Mouse (Mus musculus) limb, embryonic 15.5 days (tissue): Measurements from ENCODE around the gene Rtkn2. TPM values are rescaled to one million over a fixed set of nuclear protein-coding genes. Genes with fewer than 3 reads are reported as not detected.

Source experiments
- ATAC-seq: fragments of 200-750 bp; cut with Nextera tagmentation; 2 replicates; pipeline ENCODE4 v1.8.0; 2017; ENCODE audit warnings: low read depth, moderate TSS enrichment; ENCODE audit not compliant: insufficient number of reproducible peaks, low FRiP score, low TSS enrichment
- H3K27ac ChIP-seq: fragments of 300-500 bp; sonication (generic); 2 replicates; pipeline ENCODE4 v1.5.1; 2015; ENCODE audit warnings: moderate library complexity, mild to moderate bottlenecking, inconsistent platforms
- H3K27me3 ChIP-seq: fragments of 300-500 bp; sonication (generic); 2 replicates; pipeline ENCODE4 v1.6.1; 2015; ENCODE audit warnings: inconsistent platforms
- H3K36me3 ChIP-seq: fragments of 300-500 bp; sonication (generic); 2 replicates; pipeline ENCODE4 v1.6.1; 2015; ENCODE audit warnings: inconsistent platforms
- H3K4me1 ChIP-seq: fragments of 300-500 bp; sonication (generic); 2 replicates; pipeline ENCODE4 v1.6.1; 2015; ENCODE audit warnings: inconsistent platforms
- H3K4me2 ChIP-seq: fragments of 300-500 bp; sonication (generic); 2 replicates; pipeline ENCODE4 v1.6.1; 2015; ENCODE audit warnings: mild to moderate bottlenecking, inconsistent platforms
- H3K4me3 ChIP-seq: fragments of 300-500 bp; sonication (generic); 2 replicates; pipeline ENCODE4 v1.5.1; 2015; ENCODE audit warnings: mild to moderate bottlenecking, inconsistent platforms
- H3K9ac ChIP-seq: fragments of 300-500 bp; sonication (generic); 2 replicates; pipeline ENCODE4 v1.6.1; 2015; ENCODE audit warnings: inconsistent platforms
- H3K9me3 ChIP-seq: fragments of 300-500 bp; sonication (generic); 2 replicates; pipeline ENCODE4 v1.6.1; 2016; ENCODE audit warnings: inconsistent platforms
- WGBS: fragments of 180-500 bp; shearing (Covaris S2); methylation state at CpG from one replicate; pipeline ENCODE4 v1.1.7; 2015; 5-methylcytosine and 5-hydroxymethylcytosine counted together
- polyA plus RNA-seq: library from polyadenylated mRNA; unstranded; fragments of >200 nt; fragmentation: Nextera tagmentation; extraction: Ambion mirVana; gene quantifications from 2 replicates; pipeline ENCODE4 v1.2.1, GENCODE M21; 2015

Rtkn2 gene
- polyA plus RNA-seq, 1 experiment from 2014 or later: 6.0 TPM

- H3K9me3 ChIP-seq: no peaks in the 10 kb centered on the region
Measured at GRCm38 (mm10) chr10:68064571-68064970, 85.2 kb downstream of the Rtkn2 start.

DNA sequence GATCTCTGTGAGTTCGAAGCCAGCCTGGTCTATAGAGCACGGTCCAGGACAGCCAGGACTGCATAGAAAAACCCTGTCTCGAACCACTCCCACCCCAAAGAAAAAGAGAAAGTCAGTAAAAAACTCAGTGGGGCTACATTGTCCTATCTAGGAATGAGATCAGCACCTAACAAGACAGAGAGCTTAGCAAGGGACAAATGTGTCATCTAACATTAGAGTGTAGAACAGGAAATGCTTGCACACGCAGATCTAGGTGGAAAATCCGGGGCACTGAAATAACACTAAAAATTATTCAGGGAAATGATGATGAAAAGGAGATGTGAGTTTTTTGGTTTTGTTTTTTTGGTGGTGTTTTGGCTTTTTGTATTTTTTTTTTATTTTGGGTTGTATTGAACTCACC is 86.8 kb downstream of the Rtkn2 start:
- Histone ChIP-seq H3K9ac (no peak overlapping the region), H3K4me3 (no peak overlapping the region), H3K9me3 (no peaks in the 10 kb centered on the region), H3K36me3 (no peaks in the 10 kb centered on the region), H3K27ac (no peak overlapping the region), H3K4me1 (0 out of 2 replicates have a peak, but pooled peaks cover 4% of the 10 kb centered on the region), H3K4me2 (no peak overlapping the region), H3K27me3 (no peaks in the 10 kb centered on the region)
- 86% methylated on average over 5 of the region's 5 CpGs for WGBS
- no peak for ATAC-seq

More at GRCm38 (mm10) chr10:68064571-68064970, 85.2 kb downstream of the Rtkn2 start:
- Histone ChIP-seq H3K4me1 (0 out of 2 replicates have a peak, but pooled peaks cover 4% of the 10 kb centered on the region), H3K4me2 (no peak overlapping the region), H3K27me3 (no peaks in the 10 kb centered on the region), H3K36me3 (no peaks in the 10 kb centered on the region), H3K4me3 (no peak overlapping the region), H3K9ac (no peak overlapping the region), H3K27ac (no peak overlapping the region)
- 81% methylated on average over 10 of the region's 10 CpGs for WGBS
- ATAC-seq: no peak

DNA sequence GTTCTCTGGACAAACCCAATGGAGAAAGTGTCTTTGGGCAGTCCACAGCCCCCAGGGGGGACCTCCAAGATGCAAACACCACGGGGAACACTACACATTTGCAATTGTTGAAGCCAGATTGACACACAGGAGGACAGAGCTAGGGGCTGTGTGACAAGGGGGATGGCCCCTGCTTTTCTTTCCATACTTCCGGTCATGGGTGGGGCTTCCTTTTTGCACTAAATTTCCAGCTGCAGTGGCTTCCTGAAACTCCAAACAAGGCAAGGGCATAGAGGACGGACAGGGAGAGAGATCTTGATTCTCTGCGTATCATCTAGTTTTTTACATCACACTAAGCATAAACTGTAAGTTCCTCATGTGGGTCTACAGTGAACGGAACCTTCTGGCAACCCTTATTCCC is 88.6 kb downstream of the Rtkn2 start:
- ATAC-seq: no peak
- no peaks in the 10 kb centered on the region for H3K36me3 ChIP-seq
- 0 out of 2 replicates have a peak, but pooled peaks cover 4% of the 10 kb centered on the region for H3K4me1 ChIP-seq
- no peak overlapping the region for H3K27ac ChIP-seq
- no peaks in the 10 kb centered on the region for H3K9me3 ChIP-seq
- no peaks in the 10 kb centered on the region for H3K27me3 ChIP-seq
- 79% methylated on average over 5 of the region's 5 CpGs for WGBS
- no peak overlapping the region for H3K4me2 ChIP-seq
- no peak overlapping the region for H3K4me3 ChIP-seq
- H3K9ac ChIP-seq: no peak overlapping the region

DNA sequence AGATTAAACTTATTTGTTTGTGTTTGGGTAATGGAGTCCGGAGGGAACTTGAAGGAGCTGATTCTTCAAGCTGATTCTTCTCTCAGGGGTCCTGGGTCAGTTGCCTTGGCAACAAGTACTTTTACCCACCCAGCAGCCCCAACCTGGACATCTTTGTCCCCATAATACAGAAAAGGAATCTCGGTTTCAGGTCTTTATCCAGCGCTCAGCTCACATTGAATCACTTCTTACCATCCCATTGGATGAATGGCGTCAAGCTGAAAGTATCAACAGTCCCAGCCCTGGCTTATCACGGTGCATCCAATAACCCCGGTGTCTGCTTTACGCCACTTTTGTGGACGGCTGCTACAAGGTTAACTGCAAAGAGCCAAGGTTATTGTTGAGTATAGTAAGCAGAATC is 89.1 kb downstream of the Rtkn2 start:
- no peaks in the 10 kb centered on the region for H3K27me3 ChIP-seq
- WGBS: 83% methylated on average over 8 of the region's 8 CpGs
- no peak for ATAC-seq

GRCm38 (mm10) chr10:68071041-68071440 is 91.7 kb downstream of the Rtkn2 start:
- no peak overlapping the region for H3K4me3 ChIP-seq
- no peaks in the 10 kb centered on the region for H3K36me3 ChIP-seq
- H3K4me2 ChIP-seq: no peak overlapping the region
- H3K4me1 ChIP-seq: no peaks in the 10 kb centered on the region
- ATAC-seq: no peak
- 85% methylated on average over 7 of the region's 7 CpGs for WGBS
- H3K27ac ChIP-seq: no peak overlapping the region
- H3K9me3 ChIP-seq: no peaks in the 10 kb centered on the region
- no peak overlapping the region for H3K9ac ChIP-seq
- no peaks in the 10 kb centered on the region for H3K27me3 ChIP-seq

More for the DNA sequence above, 89.1 kb downstream of the Rtkn2 start:
- 0 out of 2 replicates have a peak, but pooled peaks cover 4% of the 10 kb centered on the region for H3K4me1 ChIP-seq
- H3K9me3 ChIP-seq: no peaks in the 10 kb centered on the region
- no peak overlapping the region for H3K4me2 ChIP-seq
- no peak overlapping the region for H3K9ac ChIP-seq
- no peaks in the 10 kb centered on the region for H3K36me3 ChIP-seq
- H3K27ac ChIP-seq: no peak overlapping the region
- H3K4me3 ChIP-seq: no peak overlapping the region

- ATAC-seq: no peak
- H3K36me3 ChIP-seq: no peaks in the 10 kb centered on the region
- H3K9me3 ChIP-seq: no peaks in the 10 kb centered on the region
- no peak overlapping the region for H3K4me3 ChIP-seq
- no peaks in the 10 kb centered on the region for H3K27me3 ChIP-seq
- H3K27ac ChIP-seq: no peak overlapping the region
- 89% methylated on average over 4 of the region's 4 CpGs for WGBS
- H3K9ac ChIP-seq: no peak overlapping the region
- no peak overlapping the region for H3K4me2 ChIP-seq
- H3K4me1 ChIP-seq: no peaks in the 10 kb centered on the region
Measured at GRCm38 (mm10) chr10:68072626-68073025, 93.3 kb downstream of the Rtkn2 start.

- Histone ChIP-seq H3K27me3 (no peaks in the 10 kb centered on the region), H3K4me3 (no peak overlapping the region), H3K4me1 (no peaks in the 10 kb centered on the region), H3K9ac (no peak overlapping the region), H3K27ac (no peak overlapping the region), H3K4me2 (no peak overlapping the region), H3K36me3 (no peaks in the 10 kb centered on the region), H3K9me3 (no peaks in the 10 kb centered on the region)
- 81% methylated on average over 12 of the region's 12 CpGs for WGBS
- no peak for ATAC-seq
Measured at GRCm38 (mm10) chr10:68074291-68074690, 94.9 kb downstream of the Rtkn2 start.

GRCm38 (mm10) chr10:68075181-68075580 is 95.8 kb downstream of the Rtkn2 start:
- Histone ChIP-seq H3K4me1 (no peaks in the 10 kb centered on the region), H3K27me3 (no peaks in the 10 kb centered on the region), H3K4me2 (no peak overlapping the region), H3K27ac (no peak overlapping the region), H3K4me3 (no peak overlapping the region), H3K36me3 (no peaks in the 10 kb centered on the region), H3K9me3 (no peaks in the 10 kb centered on the region), H3K9ac (no peak overlapping the region)
- 93% methylated on average over 5 of the region's 5 CpGs for WGBS
- no peak for ATAC-seq

GRCm38 (mm10) chr10:68078708-68079107 is 99.3 kb downstream of the Rtkn2 start:
- Histone ChIP-seq H3K36me3 (no peaks in the 10 kb centered on the region), H3K27ac (no peak overlapping the region), H3K4me1 (no peaks in the 10 kb centered on the region), H3K4me2 (no peak overlapping the region), H3K27me3 (no peaks in the 10 kb centered on the region), H3K4me3 (no peak overlapping the region), H3K9ac (no peak overlapping the region), H3K9me3 (no peaks in the 10 kb centered on the region)
- 87% methylated on average over 3 of the region's 3 CpGs for WGBS
- ATAC-seq: no peak

DNA sequence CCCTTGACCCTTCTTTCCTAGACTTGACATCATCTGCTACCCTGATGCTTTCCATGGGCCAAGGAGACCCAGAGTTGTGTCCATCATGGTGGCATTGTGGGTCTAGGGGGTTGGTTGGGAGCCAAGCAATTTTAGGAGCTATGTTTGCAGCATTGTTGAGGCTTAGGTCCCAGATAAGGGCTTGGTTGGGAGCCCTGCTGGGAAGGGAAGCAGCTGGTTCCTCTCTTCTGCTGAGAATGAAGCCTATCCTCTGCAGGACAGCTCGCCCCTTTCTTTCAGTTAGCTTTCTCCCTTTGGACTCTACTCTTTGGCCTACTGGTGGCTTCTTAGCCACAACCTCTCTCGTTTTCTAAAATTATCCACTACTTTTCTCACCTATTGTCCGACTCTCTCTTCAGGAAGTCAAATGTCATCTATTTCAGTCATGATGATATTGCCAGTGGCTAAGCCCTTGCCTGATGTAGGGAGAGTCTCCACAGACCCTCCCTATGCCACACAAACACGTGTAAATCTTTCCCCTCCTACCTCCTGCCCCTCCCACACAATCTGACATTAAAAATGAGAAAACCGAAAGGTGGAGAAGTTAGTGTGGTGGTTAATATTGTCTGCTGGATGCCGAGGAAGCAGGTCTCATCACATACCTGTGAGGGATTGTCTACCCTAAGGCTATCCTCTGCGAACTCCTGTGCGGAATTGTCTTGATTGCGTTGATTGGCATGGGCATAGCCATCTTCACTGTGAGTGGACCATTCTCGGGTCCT is 100.7 kb downstream of the Rtkn2 start:
- Histone ChIP-seq H3K27me3 (no peaks in the 10 kb centered on the region), H3K4me2 (no peak overlapping the region), H3K9ac (no peak overlapping the region), H3K27ac (no peak overlapping the region), H3K9me3 (no peaks in the 10 kb centered on the region), H3K4me3 (no peak overlapping the region), H3K4me1 (no peaks in the 10 kb centered on the region), H3K36me3 (no peaks in the 10 kb centered on the region)
- WGBS: 81% methylated on average over 10 of the region's 10 CpGs
- no peak for ATAC-seq

GRCm38 (mm10) chr10:68081712-68082111 is 102.3 kb downstream of the Rtkn2 start:
- H3K4me3 ChIP-seq: no peak overlapping the region
- ATAC-seq: no peak
- no peaks in the 10 kb centered on the region for H3K27me3 ChIP-seq
- H3K9me3 ChIP-seq: no peaks in the 10 kb centered on the region
- no peak overlapping the region for H3K9ac ChIP-seq
- WGBS: 58% methylated on average over 6 of the region's 6 CpGs
- no peak overlapping the region for H3K27ac ChIP-seq
- H3K4me1 ChIP-seq: 0 out of 2 replicates have a peak, but pooled peaks cover under 1% of the 10 kb centered on the region
- no peaks in the 10 kb centered on the region for H3K36me3 ChIP-seq
- no peak overlapping the region for H3K4me2 ChIP-seq

DNA sequence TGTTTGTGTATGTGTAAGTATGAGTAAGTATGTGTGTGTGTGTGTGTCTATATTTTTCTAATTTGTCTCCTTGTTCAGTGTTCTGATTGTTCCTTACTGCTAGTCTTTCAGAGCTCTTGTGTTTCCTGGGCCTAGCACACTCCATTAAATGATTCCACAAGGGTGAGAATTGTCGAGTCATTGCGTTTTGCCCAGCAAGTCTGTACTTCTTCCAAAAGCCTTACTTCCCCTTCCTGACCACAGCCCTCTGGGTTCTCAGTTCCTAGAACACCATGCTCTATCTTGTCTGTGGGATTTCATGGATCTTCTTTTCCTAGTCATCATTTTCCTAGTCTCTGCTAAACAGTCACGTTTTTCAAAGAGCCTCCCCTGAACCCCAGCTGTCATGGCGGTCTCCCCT is 106.2 kb downstream of the Rtkn2 start:
- H3K27ac ChIP-seq: no peak overlapping the region
- no peaks in the 10 kb centered on the region for H3K9me3 ChIP-seq
- no peak for ATAC-seq
- no peak overlapping the region for H3K9ac ChIP-seq
- H3K4me3 ChIP-seq: no peak overlapping the region
- H3K27me3 ChIP-seq: no peaks in the 10 kb centered on the region
- no peak overlapping the region for H3K4me2 ChIP-seq
- no peaks in the 10 kb centered on the region for H3K36me3 ChIP-seq
- 80% methylated on average over 4 of the region's 4 CpGs for WGBS
- H3K4me1 ChIP-seq: peaks cover 15% of the 10 kb centered on the region
